Mouse (Mus musculus) left cerebral cortex, adult 2 months (tissue): ENCODE measurements around the gene Kit. TPM values are rescaled to one million over a fixed set of nuclear protein-coding genes. Genes with fewer than 3 reads are reported as not detected.

ENCODE experiments used
- DNase-seq, 2 experiments: peaks; one replicate each; pipeline ENCODE4 v3.0.0; 2021 to 2022; ENCODE audit warnings: low spot score in 2 of 2, mixed read lengths in 1 of 2; ENCODE audit errors: extremely low spot score in 1 of 2
- H3K27ac ChIP-seq: fragments of 200-600 bp; 2 replicates; pipeline ENCODE4 v1.8.1; 2022
- H3K4me3 ChIP-seq: fragments of 200-600 bp; 2 replicates; pipeline ENCODE4 v1.8.1; 2022
- CTCF ChIP-seq: fragments of 200-600 bp; IDR thresholded peaks from 2 replicates; pipeline ENCODE4 v1.8.1; 2022; ENCODE audit warnings: antibody characterized with exemption, mild to moderate bottlenecking, moderate library complexity
- intact Hi-C: fragments of 180-260 bp; cut with DNase I; formaldehyde crosslinking; loops from one replicate; pipeline ENCODE4 v1.15.1; 2025
- long read RNA-seq, 2 experiments: library from polyadenylated mRNA; stranded (forward); transcript quantifications; one replicate each; pipeline ENCODE4 v2.0.0; 2021; ENCODE audit warnings: borderline mapping rate in 2 of 2
- total RNA-seq, 2 experiments: library from RNA; stranded (reverse); gene quantifications; 2 replicates each; pipeline ENCODE4 v1.2.3; 2021

The Kit gene
- 10 to 100 TPM; 31.5 to 33.9 TPM for total RNA-seq
- long read RNA-seq, experiment 1, full-length matches to known transcripts: 32 of 48 reads
- long read RNA-seq, experiment 1, partial matches to known transcripts: 12 of 48 reads
- long read RNA-seq, experiment 1, other reads (novel, unspliced or antisense): 4 of 48 reads
- long read RNA-seq, experiment 2, full-length matches to known transcripts: 21 of 28 reads
- long read RNA-seq, experiment 2, partial matches to known transcripts: 6 of 28 reads
- long read RNA-seq, experiment 2, other reads (novel, unspliced or antisense): 1 of 28 reads

GRCm38 (mm10) chr5:75574852-75575566 is at the start of gene Kit:
Gene Kit (plus strand): TSS chr5:75574916.
- intact Hi-C loops: loop anchor here (2.0 to 10.0 kb wide), 2 partner anchors 278 to 360 kb away; no protein-coding TSS in a partner anchor
- H3K4me3 ChIP-seq: peak within 1 kb of the TSS; percentile 65
- TF ChIP-seq CTCF: no peak
- H3K27ac ChIP-seq: peak within 1 kb of the TSS; percentile 40; the same call in 1 of the 2 replicates
- peak; percentile 54 to 62 for DNase-seq

- DNase-seq: no peak
- no peak overlapping the region for H3K4me3 ChIP-seq
- no peak overlapping the region for H3K27ac ChIP-seq
- no peak for TF ChIP-seq CTCF
- intact Hi-C loops: no loop called here
Observed at GRCm38 (mm10) chr5:75536156-75536555, 38.6 kb upstream of the Kit start.

- no peak for TF ChIP-seq CTCF
- no peak for DNase-seq
- Histone ChIP-seq H3K27ac (no peak overlapping the region), H3K4me3 (no peak overlapping the region)
- intact Hi-C loops: no loop called here
Observed at GRCm38 (mm10) chr5:75537717-75538116, 37.0 kb upstream of the Kit start.

GRCm38 (mm10) chr5:75538458-75538857 is 36.3 kb upstream of the Kit start:
- DNase-seq: no peak
- no peak overlapping the region for H3K4me3 ChIP-seq
- H3K27ac ChIP-seq: no peak overlapping the region
- intact Hi-C loops: no loop called here
- TF ChIP-seq CTCF: no peak

GRCm38 (mm10) chr5:75539098-75539497 is 35.6 kb upstream of the Kit start:
- TF ChIP-seq CTCF: no peak
- H3K4me3 ChIP-seq: no peak overlapping the region

GRCm38 (mm10) chr5:75543757-75544156 is 31.0 kb upstream of the Kit start:
- intact Hi-C loops: no loop called here
- no peak for DNase-seq
- TF ChIP-seq CTCF: no peak
- no peak overlapping the region for H3K4me3 ChIP-seq
- no peak overlapping the region for H3K27ac ChIP-seq

More at GRCm38 (mm10) chr5:75539098-75539497, 35.6 kb upstream of the Kit start:
- H3K27ac ChIP-seq: no peak overlapping the region
- DNase-seq: no peak
- intact Hi-C loops: no loop called here

GRCm38 (mm10) chr5:75544472-75545264 is 30.0 kb upstream of the Kit start:
- DNase-seq: no peak
- H3K27ac ChIP-seq: no peak overlapping the region
- TF ChIP-seq CTCF: no peak
- intact Hi-C loops: no loop called here
- no peak overlapping the region for H3K4me3 ChIP-seq

GRCm38 (mm10) chr5:75545265-75545643 is 29.5 kb upstream of the Kit start:
- intact Hi-C loops: no loop called here
- no peak for TF ChIP-seq CTCF
- no peak overlapping the region for H3K4me3 ChIP-seq
- no peak for DNase-seq
- no peak overlapping the region for H3K27ac ChIP-seq

GRCm38 (mm10) chr5:75553021-75553420 is 21.7 kb upstream of the Kit start:
- intact Hi-C loops: no loop called here
- H3K4me3 ChIP-seq: no peak overlapping the region
- TF ChIP-seq CTCF: no peak
- no peak for DNase-seq
- H3K27ac ChIP-seq: no peak overlapping the region

- TF ChIP-seq CTCF: no peak
- no peak for DNase-seq
- intact Hi-C loops: no loop called here
- H3K27ac ChIP-seq: no peak overlapping the region
- no peak overlapping the region for H3K4me3 ChIP-seq
Observed at GRCm38 (mm10) chr5:75557636-75558035, 17.1 kb upstream of the Kit start.

- intact Hi-C loops: no loop called here
- TF ChIP-seq CTCF: no peak
Observed at GRCm38 (mm10) chr5:75559291-75559690, 15.4 kb upstream of the Kit start.

GRCm38 (mm10) chr5:75561231-75561630 is 13.5 kb upstream of the Kit start:
- DNase-seq: no peak
- intact Hi-C loops: no loop called here
- no peak overlapping the region for H3K27ac ChIP-seq
- no peak for TF ChIP-seq CTCF
- H3K4me3 ChIP-seq: no peak overlapping the region

More at GRCm38 (mm10) chr5:75559291-75559690, 15.4 kb upstream of the Kit start:
- no peak overlapping the region for H3K27ac ChIP-seq
- no peak overlapping the region for H3K4me3 ChIP-seq
- no peak for DNase-seq
